Mouse (Mus musculus): ENCODE results near the gene Cd55. TPM values are rescaled to one million over a fixed set of nuclear protein-coding genes. Genes with fewer than 3 reads are reported as not detected.
A peak's percentile ranks its signal among the peaks of the same experiment; 100 is the strongest.

Cd55 gene
- polyA plus RNA-seq (2015; fragmentation: Nextera tagmentation; extraction: Ambion mirVana) = 50.9 and 57.7 TPM in 2 replicates

DNA sequence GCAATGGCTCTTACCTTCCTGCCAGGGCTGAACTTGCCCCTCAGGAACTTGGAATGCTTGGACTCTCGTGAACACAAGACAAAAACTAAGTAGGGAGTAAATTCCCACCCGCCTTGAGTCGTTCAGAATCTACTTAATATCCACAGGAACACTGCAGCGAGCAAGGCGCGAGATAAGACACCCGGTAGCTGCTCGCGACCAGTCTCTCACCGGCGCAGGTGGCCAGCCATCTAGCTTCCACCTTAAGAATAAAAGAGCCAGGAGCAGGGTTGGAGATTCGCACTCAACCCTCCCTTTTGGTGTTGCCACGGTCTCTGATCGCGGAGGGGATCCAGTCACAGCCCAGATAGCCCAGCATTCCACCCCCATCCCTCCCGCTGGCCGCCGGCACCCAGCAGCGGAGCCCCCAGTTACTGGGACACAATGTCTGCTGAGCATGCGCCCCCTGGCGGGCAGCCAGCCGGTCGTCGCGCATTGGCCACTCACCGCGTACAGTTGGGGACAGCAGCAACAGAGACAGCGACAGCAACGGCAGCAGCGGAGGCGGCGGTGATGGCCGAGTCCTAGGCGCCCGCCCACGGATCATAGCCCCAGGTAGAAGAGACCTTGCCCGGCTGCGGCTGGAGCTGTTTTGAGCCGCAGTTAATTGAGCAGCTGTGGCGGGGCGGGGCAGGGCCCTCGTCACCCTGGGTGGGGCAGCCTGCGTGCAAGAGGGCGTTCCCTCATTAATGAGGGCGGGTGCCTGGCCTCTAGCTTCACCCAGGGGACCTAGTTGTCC is at the start of gene Cd55:
Gene Cd55, minus strand, starts transcription at position 661 of the 778 bp plus-strand sequence.
- peak within 1 kb of the TSS; percentile 80 for H3K27ac ChIP-seq (ENCODE audit: low read length)
- DNase-seq (ENCODE audit: low spot score) (peak; percentile 83), ATAC-seq (peak; percentile 85)
- WGBS = under 1% methylated on average over 36 of the region's 45 CpGs
- H3K4me1 ChIP-seq (ENCODE audit: insufficient read depth, low read depth, low read length) = no peaks in the 10 kb centered on the region
- TF ChIP-seq CTCF (IDR thresholded peaks at IDR 0.05) (peak; percentile 90), EP300 (IDR thresholded peaks at IDR 0.05) (no peak)
- H3K9ac ChIP-seq (replicated peaks; ENCODE audit: low read depth) = peak within 1 kb of the TSS; percentile 48
- no peaks in the 10 kb centered on the region for H3K36me3 ChIP-seq (ENCODE audit: insufficient read depth, low read length)
- H3K4me2 ChIP-seq (replicated peaks; ENCODE audit: low read depth, low read length) = peak within 1 kb of the TSS; percentile 79
- H3K9me3 ChIP-seq (ENCODE audit: low read length) = no peaks in the 10 kb centered on the region
- H3K27me3 ChIP-seq (replicated peaks; ENCODE audit: insufficient read depth, low read length) = no peaks in the 10 kb centered on the region
- peak within 1 kb of the TSS; percentile 57 for H3K4me3 ChIP-seq (ENCODE audit: low read depth, low read length)

DNA sequence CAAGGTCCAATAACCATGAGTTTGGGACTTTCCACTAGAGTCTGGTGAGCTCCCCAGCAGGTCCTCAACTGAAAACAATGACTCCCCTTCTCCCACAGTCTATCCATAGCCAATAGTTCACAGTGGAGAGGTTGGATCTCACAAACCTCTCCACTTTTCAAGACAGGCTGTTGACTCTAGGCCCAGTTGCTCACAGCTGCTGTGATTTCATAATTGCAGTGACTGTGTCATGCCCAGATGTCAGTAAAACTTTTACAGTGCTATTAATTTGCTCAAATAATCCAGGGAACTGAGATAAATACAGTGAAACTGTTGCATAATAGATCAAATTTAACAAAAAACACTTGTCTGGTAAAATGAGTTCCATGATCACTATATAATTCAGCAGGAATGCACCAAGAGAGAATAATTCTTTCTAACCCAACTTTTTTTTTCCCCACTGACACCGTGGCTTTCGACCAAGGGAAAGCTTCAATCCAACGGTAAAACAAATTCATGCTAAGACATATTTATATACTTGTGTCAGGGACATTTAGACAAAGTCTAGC is 49.4 kb upstream of the Cd55 start:
- DNase-seq (ENCODE audit: low spot score) = peak; percentile 50
- TF ChIP-seq CTCF (IDR thresholded peaks at IDR 0.05) (no peak), EP300 (IDR thresholded peaks at IDR 0.05) (peak; percentile 36)

DNA sequence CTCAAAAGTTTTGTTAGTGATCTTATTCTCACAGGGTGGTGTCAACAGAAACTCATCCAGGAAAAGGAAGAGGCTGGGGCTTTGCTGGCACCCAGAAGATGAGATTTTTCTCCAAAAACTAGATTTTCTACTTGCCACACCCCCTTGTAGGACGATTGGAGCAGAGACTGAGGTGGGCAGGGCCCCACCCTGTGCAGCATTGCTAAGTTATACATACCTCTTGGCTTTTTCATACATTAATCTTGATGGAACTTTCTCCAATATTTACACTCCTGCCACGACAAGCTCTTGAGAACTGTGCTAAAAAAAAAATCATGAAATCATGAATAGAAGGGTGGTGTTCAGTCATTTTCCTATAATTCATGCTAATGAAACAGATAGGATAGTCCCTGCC is 46.4 kb upstream of the Cd55 start:
- TF ChIP-seq EP300 (IDR thresholded peaks at IDR 0.05) (no peak), CTCF (IDR thresholded peaks at IDR 0.05) (no peak)
- no peak overlapping the region for H3K4me3 ChIP-seq (ENCODE audit: low read depth, low read length)
- ATAC-seq = no peak
- no peaks in the 10 kb centered on the region for H3K9me3 ChIP-seq (ENCODE audit: low read length)
- H3K9ac ChIP-seq (replicated peaks; ENCODE audit: low read depth) = no peak overlapping the region
- H3K36me3 ChIP-seq (ENCODE audit: insufficient read depth, low read length) = no peaks in the 10 kb centered on the region
- WGBS = 27% methylated on average over 2 of the region's 2 CpGs
- DNase-seq (ENCODE audit: low spot score) = no peak
- H3K27me3 ChIP-seq (replicated peaks; ENCODE audit: insufficient read depth, low read length) = no peaks in the 10 kb centered on the region
- H3K4me2 ChIP-seq (replicated peaks; ENCODE audit: low read depth, low read length) = no peak overlapping the region
- H3K27ac ChIP-seq (ENCODE audit: low read length) = no peak overlapping the region
- H3K4me1 ChIP-seq (ENCODE audit: insufficient read depth, low read depth, low read length) = 0 out of 2 replicates have a peak, but pooled peaks cover 4% of the 10 kb centered on the region

More for the DNA sequence above, 49.4 kb upstream of the Cd55 start:
- no peak overlapping the region for H3K9ac ChIP-seq (replicated peaks; ENCODE audit: low read depth)
- no peak overlapping the region for H3K27ac ChIP-seq (ENCODE audit: low read length)
- no peaks in the 10 kb centered on the region for H3K9me3 ChIP-seq (ENCODE audit: low read length)
- H3K4me1 ChIP-seq (ENCODE audit: insufficient read depth, low read depth, low read length) = 0 out of 2 replicates have a peak, but pooled peaks cover 4% of the 10 kb centered on the region
- ATAC-seq = peak; percentile 61; the same call in 1 of the 2 replicates
- no peaks in the 10 kb centered on the region for H3K27me3 ChIP-seq (replicated peaks; ENCODE audit: insufficient read depth, low read length)
- H3K4me2 ChIP-seq (replicated peaks; ENCODE audit: low read depth, low read length) = no peak overlapping the region
- H3K4me3 ChIP-seq (ENCODE audit: low read depth, low read length) = no peak overlapping the region
- H3K36me3 ChIP-seq (ENCODE audit: insufficient read depth, low read length) = no peaks in the 10 kb centered on the region
- WGBS = 20% methylated on average over 3 of the region's 3 CpGs

GRCm38 (mm10) chr1:130508030-130508956 is 45.7 kb upstream of the Cd55 start:
- 58% methylated on average over 6 of the region's 6 CpGs for WGBS
- no peak overlapping the region for H3K4me3 ChIP-seq (ENCODE audit: low read depth, low read length)
- no peak for TF ChIP-seq EP300 (IDR thresholded peaks at IDR 0.05)
- H3K9ac ChIP-seq (replicated peaks; ENCODE audit: low read depth) = no peak overlapping the region
- H3K36me3 ChIP-seq (ENCODE audit: insufficient read depth, low read length) = no peaks in the 10 kb centered on the region
- no peak overlapping the region for H3K27ac ChIP-seq (ENCODE audit: low read length)
- DNase-seq (ENCODE audit: low spot score) = no peak
- 0 out of 2 replicates have a peak, but pooled peaks cover 4% of the 10 kb centered on the region for H3K4me1 ChIP-seq (ENCODE audit: insufficient read depth, low read depth, low read length)
- H3K27me3 ChIP-seq (replicated peaks; ENCODE audit: insufficient read depth, low read length) = no peaks in the 10 kb centered on the region
- H3K9me3 ChIP-seq (ENCODE audit: low read length) = no peaks in the 10 kb centered on the region
- no peak for ATAC-seq
- no peak overlapping the region for H3K4me2 ChIP-seq (replicated peaks; ENCODE audit: low read depth, low read length)

DNA sequence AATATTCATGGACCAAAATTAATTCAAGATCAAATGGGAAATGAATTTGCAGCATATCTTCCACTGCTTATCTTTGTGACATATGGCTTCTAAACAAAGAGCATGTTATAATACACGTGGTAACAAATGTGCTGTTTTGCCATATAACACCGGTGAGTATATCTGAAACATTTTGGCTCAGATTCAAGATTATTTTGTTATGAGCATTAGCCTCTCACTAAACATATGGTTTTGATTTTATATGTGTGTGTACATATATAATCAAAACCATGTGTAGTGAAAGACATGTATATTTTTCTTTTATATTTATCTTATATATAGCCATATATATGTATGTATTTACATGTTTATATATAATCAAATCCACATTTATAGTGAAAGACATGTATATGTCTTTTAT is 44.9 kb upstream of the Cd55 start:
- Histone ChIP-seq H3K4me3 (ENCODE audit: low read depth, low read length) (no peak overlapping the region), H3K4me1 (ENCODE audit: insufficient read depth, low read depth, low read length) (0 out of 2 replicates have a peak, but pooled peaks cover 2% of the 10 kb centered on the region), H3K36me3 (ENCODE audit: insufficient read depth, low read length) (no peaks in the 10 kb centered on the region), H3K4me2 (replicated peaks; ENCODE audit: low read depth, low read length) (no peak overlapping the region), H3K9ac (replicated peaks; ENCODE audit: low read depth) (no peak overlapping the region), H3K27me3 (replicated peaks; ENCODE audit: insufficient read depth, low read length) (no peaks in the 10 kb centered on the region), H3K9me3 (ENCODE audit: low read length) (no peaks in the 10 kb centered on the region), H3K27ac (ENCODE audit: low read length) (no peak overlapping the region)
- ATAC-seq (no peak), DNase-seq (ENCODE audit: low spot score) (no peak)
- TF ChIP-seq CTCF (IDR thresholded peaks at IDR 0.05) (no peak), EP300 (IDR thresholded peaks at IDR 0.05) (no peak)
- WGBS = 65% methylated on average over 2 of the region's 2 CpGs

DNA sequence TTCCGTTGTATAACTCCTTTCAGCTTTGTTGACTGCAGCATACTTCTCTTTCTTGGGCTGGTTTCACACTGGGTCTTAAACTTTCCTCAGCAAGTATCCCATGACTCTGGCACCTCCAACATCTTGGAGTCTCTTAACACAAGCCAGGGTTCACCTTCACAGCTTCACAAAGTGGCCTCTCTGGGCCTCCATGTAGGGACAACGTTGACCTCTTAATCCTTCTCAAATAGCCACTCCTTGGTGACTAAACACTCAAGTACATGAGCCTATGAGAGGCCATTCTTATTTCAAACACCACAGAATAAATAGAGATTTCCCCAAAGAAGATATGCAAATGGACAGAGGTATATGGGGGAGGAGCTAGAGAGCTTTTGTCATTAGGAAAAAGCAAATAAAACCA is 37.4 kb upstream of the Cd55 start:
- no peak overlapping the region for H3K27ac ChIP-seq (ENCODE audit: low read length)
- H3K4me3 ChIP-seq (ENCODE audit: low read depth, low read length) = no peak overlapping the region
- H3K4me2 ChIP-seq (replicated peaks; ENCODE audit: low read depth, low read length) = no peak overlapping the region
- no peaks in the 10 kb centered on the region for H3K9me3 ChIP-seq (ENCODE audit: low read length)
- 0 out of 2 replicates have a peak, but pooled peaks have one; percentile 33 for ATAC-seq
- TF ChIP-seq CTCF (IDR thresholded peaks at IDR 0.05) = no peak
- no peak for TF ChIP-seq EP300 (IDR thresholded peaks at IDR 0.05)
- H3K27me3 ChIP-seq (replicated peaks; ENCODE audit: insufficient read depth, low read length) = no peaks in the 10 kb centered on the region
- WGBS = 65% methylated on average over 2 of the region's 2 CpGs
- no peak for DNase-seq (ENCODE audit: low spot score)
- no peaks in the 10 kb centered on the region for H3K4me1 ChIP-seq (ENCODE audit: insufficient read depth, low read depth, low read length)
- no peak overlapping the region for H3K9ac ChIP-seq (replicated peaks; ENCODE audit: low read depth)
- H3K36me3 ChIP-seq (ENCODE audit: insufficient read depth, low read length) = no peaks in the 10 kb centered on the region

All from lung, postnatal 0 days (tissue).